Mouse (Mus musculus): ENCODE data around the gene Rnf183.

Rnf183 gene

GRCm38 (mm10) chr4:62383207-62383606, 51.8 kb downstream of the Rnf183 start:
- DNase-seq (ENCODE audit: low read depth): no peak

- DNase-seq (ENCODE audit: low read depth): no peak
Measured at GRCm38 (mm10) chr4:62379724-62380381, 55.2 kb downstream of the Rnf183 start.
